Mouse (Mus musculus): ENCODE results near the gene Whrn. TPM values are rescaled to one million over a fixed set of nuclear protein-coding genes. Genes with fewer than 3 reads are reported as not detected.

Whrn gene
- polyA plus RNA-seq, 1 experiment: 16.4 TPM

GRCm38 (mm10) chr4:63530409-63530808, 34.6 kb upstream of the Whrn start:
- Histone ChIP-seq H3K27ac (ENCODE audit: insufficient read depth, low read length) (no peak overlapping the region), H3K27me3 (ENCODE audit: control insufficient read depth, insufficient read depth, low read length) (no peaks in the 10 kb centered on the region), H3K4me1 (ENCODE audit: control insufficient read depth, insufficient read depth, insufficient read length) (no peaks in the 10 kb centered on the region), H3K36me3 (ENCODE audit: control insufficient read depth, insufficient read depth, low read length) (no peaks in the 10 kb centered on the region), H3K4me3 (ENCODE audit: extremely low read depth, insufficient read depth, insufficient read length) (no peak overlapping the region)
- TF ChIP-seq POLR2A (IDR thresholded peaks at IDR 0.05; ENCODE audit: low read depth, low read length) (no peak), CTCF (IDR thresholded peaks at IDR 0.05; ENCODE audit: extremely low read depth, insufficient read depth, insufficient read length, insufficient replicate concordance) (no peak)
- WGBS: 84% methylated on average over 7 of the region's 7 CpGs
- DNase-seq (ENCODE audit: low read depth in 1 of 2, low spot score in 2 of 2): no peak

GRCm38 (mm10) chr4:63528946-63529345, 33.2 kb upstream of the Whrn start:
- TF ChIP-seq CTCF (IDR thresholded peaks at IDR 0.05; ENCODE audit: extremely low read depth, insufficient read depth, insufficient read length, insufficient replicate concordance): no peak
- no peak for TF ChIP-seq POLR2A (IDR thresholded peaks at IDR 0.05; ENCODE audit: low read depth, low read length)
- Histone ChIP-seq H3K27me3 (ENCODE audit: control insufficient read depth, insufficient read depth, low read length) (no peaks in the 10 kb centered on the region), H3K27ac (ENCODE audit: insufficient read depth, low read length) (no peak overlapping the region), H3K4me3 (ENCODE audit: extremely low read depth, insufficient read depth, insufficient read length) (no peak overlapping the region), H3K4me1 (ENCODE audit: control insufficient read depth, insufficient read depth, insufficient read length) (no peaks in the 10 kb centered on the region), H3K36me3 (ENCODE audit: control insufficient read depth, insufficient read depth, low read length) (no peaks in the 10 kb centered on the region)
- DNase-seq (ENCODE audit: low read depth in 1 of 2, low spot score in 2 of 2): no peak
- 92% methylated on average over 6 of the region's 6 CpGs for WGBS

- no peak for DNase-seq (ENCODE audit: low read depth in 1 of 2, low spot score in 2 of 2)
- H3K27me3 ChIP-seq (ENCODE audit: control insufficient read depth, insufficient read depth, low read length): no peaks in the 10 kb centered on the region
- no peaks in the 10 kb centered on the region for H3K4me1 ChIP-seq (ENCODE audit: control insufficient read depth, insufficient read depth, insufficient read length)
- WGBS: 89% methylated on average over 8 of the region's 8 CpGs
- no peaks in the 10 kb centered on the region for H3K36me3 ChIP-seq (ENCODE audit: control insufficient read depth, insufficient read depth, low read length)
- TF ChIP-seq POLR2A (IDR thresholded peaks at IDR 0.05; ENCODE audit: low read depth, low read length): no peak
- TF ChIP-seq CTCF (IDR thresholded peaks at IDR 0.05; ENCODE audit: extremely low read depth, insufficient read depth, insufficient read length, insufficient replicate concordance): no peak
- no peak overlapping the region for H3K27ac ChIP-seq (ENCODE audit: insufficient read depth, low read length)
- H3K4me3 ChIP-seq (ENCODE audit: extremely low read depth, insufficient read depth, insufficient read length): no peak overlapping the region
Observed at GRCm38 (mm10) chr4:63525514-63525913, 29.7 kb upstream of the Whrn start.

GRCm38 (mm10) chr4:63521813-63522419, 26.1 kb upstream of the Whrn start:
- no peak for DNase-seq (ENCODE audit: low read depth in 1 of 2, low spot score in 2 of 2)
- Histone ChIP-seq H3K27ac (ENCODE audit: insufficient read depth, low read length) (no peak overlapping the region), H3K36me3 (ENCODE audit: control insufficient read depth, insufficient read depth, low read length) (no peaks in the 10 kb centered on the region), H3K4me3 (ENCODE audit: extremely low read depth, insufficient read depth, insufficient read length) (no peak overlapping the region), H3K4me1 (ENCODE audit: control insufficient read depth, insufficient read depth, insufficient read length) (no peaks in the 10 kb centered on the region), H3K27me3 (ENCODE audit: control insufficient read depth, insufficient read depth, low read length) (no peaks in the 10 kb centered on the region)
- 80% methylated on average over 2 of the region's 2 CpGs for WGBS
- TF ChIP-seq POLR2A (IDR thresholded peaks at IDR 0.05; ENCODE audit: low read depth, low read length) (no peak), CTCF (IDR thresholded peaks at IDR 0.05; ENCODE audit: extremely low read depth, insufficient read depth, insufficient read length, insufficient replicate concordance) (no peak)

- whole genome bisulfite sequencing: 38% methylated on average over 5 of the region's 5 CpGs
- Histone ChIP-seq H3K4me3 (ENCODE audit: extremely low read depth, insufficient read depth, insufficient read length) (no peak overlapping the region), H3K27ac (ENCODE audit: insufficient read depth, low read length) (no peak overlapping the region), H3K4me1 (ENCODE audit: control insufficient read depth, insufficient read depth, insufficient read length) (no peaks in the 10 kb centered on the region), H3K36me3 (ENCODE audit: control insufficient read depth, insufficient read depth, low read length) (no peaks in the 10 kb centered on the region), H3K27me3 (ENCODE audit: control insufficient read depth, insufficient read depth, low read length) (no peaks in the 10 kb centered on the region)
- no peak for DNase-seq (ENCODE audit: low read depth in 1 of 2, low spot score in 2 of 2)
- TF ChIP-seq POLR2A (IDR thresholded peaks at IDR 0.05; ENCODE audit: low read depth, low read length): no peak
- no peak for TF ChIP-seq CTCF (IDR thresholded peaks at IDR 0.05; ENCODE audit: extremely low read depth, insufficient read depth, insufficient read length, insufficient replicate concordance)
Observed at GRCm38 (mm10) chr4:63515021-63515420, 19.2 kb upstream of the Whrn start.

GRCm38 (mm10) chr4:63514454-63514984, 18.7 kb upstream of the Whrn start:
- Histone ChIP-seq H3K27me3 (ENCODE audit: control insufficient read depth, insufficient read depth, low read length) (no peaks in the 10 kb centered on the region), H3K4me1 (ENCODE audit: control insufficient read depth, insufficient read depth, insufficient read length) (no peaks in the 10 kb centered on the region), H3K36me3 (ENCODE audit: control insufficient read depth, insufficient read depth, low read length) (no peaks in the 10 kb centered on the region), H3K27ac (ENCODE audit: insufficient read depth, low read length) (no peak overlapping the region), H3K4me3 (ENCODE audit: extremely low read depth, insufficient read depth, insufficient read length) (no peak overlapping the region)
- no peak for DNase-seq (ENCODE audit: low read depth in 1 of 2, low spot score in 2 of 2)
- TF ChIP-seq POLR2A (IDR thresholded peaks at IDR 0.05; ENCODE audit: low read depth, low read length) (no peak), CTCF (IDR thresholded peaks at IDR 0.05; ENCODE audit: extremely low read depth, insufficient read depth, insufficient read length, insufficient replicate concordance) (no peak)
- WGBS: 60% methylated on average over 4 of the region's 4 CpGs

GRCm38 (mm10) chr4:63512921-63513320, 17.1 kb upstream of the Whrn start:
- Histone ChIP-seq H3K4me3 (ENCODE audit: extremely low read depth, insufficient read depth, insufficient read length) (no peak overlapping the region), H3K27ac (ENCODE audit: insufficient read depth, low read length) (no peak overlapping the region), H3K27me3 (ENCODE audit: control insufficient read depth, insufficient read depth, low read length) (no peaks in the 10 kb centered on the region), H3K4me1 (ENCODE audit: control insufficient read depth, insufficient read depth, insufficient read length) (no peaks in the 10 kb centered on the region), H3K36me3 (ENCODE audit: control insufficient read depth, insufficient read depth, low read length) (no peaks in the 10 kb centered on the region)
- DNase-seq (ENCODE audit: low read depth in 1 of 2, low spot score in 2 of 2): no peak
- no peak for TF ChIP-seq POLR2A (IDR thresholded peaks at IDR 0.05; ENCODE audit: low read depth, low read length)
- TF ChIP-seq CTCF (IDR thresholded peaks at IDR 0.05; ENCODE audit: extremely low read depth, insufficient read depth, insufficient read length, insufficient replicate concordance): no peak
- WGBS: 84% methylated on average over 2 of the region's 2 CpGs

Measured in spleen, adult 2 months (tissue).